Mouse (Mus musculus) kidney, postnatal 36 days (tissue): ENCODE results near the gene Foxc1.
A peak's percentile ranks its signal among the peaks of the same experiment; 100 is the strongest.

Experiments used
- DNase-seq, 2 experiments: peaks; one replicate each; pipeline ENCODE4 v3.0.0; 2021 to 2022; ENCODE audit warnings: mixed read lengths in 2 of 2

Gene Foxc1

DNA sequence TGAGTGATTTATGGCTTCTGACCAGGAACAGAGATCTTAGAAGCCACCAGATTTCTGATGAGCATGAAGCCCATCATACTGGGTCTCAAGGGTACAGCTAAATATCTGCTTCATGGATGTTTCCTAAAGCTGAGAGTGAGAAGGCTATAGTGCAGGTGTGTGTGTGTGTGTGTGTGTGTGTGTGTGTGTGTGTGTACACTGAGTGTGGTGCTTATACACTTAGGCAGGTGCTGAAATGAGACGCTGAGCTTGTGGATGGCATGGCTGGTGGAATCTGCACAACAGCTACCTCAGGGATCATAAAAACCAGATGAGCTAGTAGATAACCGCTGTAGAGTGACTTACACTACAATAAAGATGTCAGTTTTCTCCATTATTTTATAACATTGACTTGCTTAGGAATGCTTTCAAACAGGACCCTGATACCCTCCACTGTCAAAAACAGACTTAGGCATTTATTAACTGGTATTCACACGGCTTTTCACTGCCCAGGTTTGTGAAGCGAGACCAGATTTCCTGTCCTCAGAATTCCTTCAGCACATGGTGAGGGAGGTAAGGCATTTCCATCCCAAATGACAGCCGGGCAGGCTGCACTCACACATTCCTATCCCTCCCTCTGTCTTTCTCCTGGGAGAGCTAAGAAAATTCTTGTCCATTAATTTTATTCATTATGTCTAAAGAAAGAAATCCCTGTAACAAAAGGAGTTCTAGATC is 43.0 kb downstream of the Foxc1 start:
- DNase-seq: peak in 1 of 2 experiments; percentile 12

DNA sequence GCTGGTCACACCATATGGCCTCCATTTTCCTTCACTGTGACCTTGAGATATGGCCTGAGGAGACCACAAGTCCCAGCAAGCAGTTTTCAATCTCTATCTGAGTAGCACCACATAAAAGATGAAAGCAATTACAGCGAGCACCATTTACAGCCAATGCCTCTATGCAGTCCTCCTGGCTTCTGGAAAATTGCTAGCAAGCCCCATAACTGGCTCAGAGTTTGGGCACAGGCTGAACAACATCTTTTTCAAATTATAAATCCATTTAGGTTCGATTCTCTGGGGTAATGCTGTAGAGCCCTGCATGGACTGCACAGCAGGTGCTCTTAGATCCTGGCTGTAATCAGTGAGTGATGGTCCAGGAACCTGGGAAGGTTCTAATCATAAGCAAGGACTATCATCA is 47.1 kb downstream of the Foxc1 start:
- no peak for DNase-seq

DNA sequence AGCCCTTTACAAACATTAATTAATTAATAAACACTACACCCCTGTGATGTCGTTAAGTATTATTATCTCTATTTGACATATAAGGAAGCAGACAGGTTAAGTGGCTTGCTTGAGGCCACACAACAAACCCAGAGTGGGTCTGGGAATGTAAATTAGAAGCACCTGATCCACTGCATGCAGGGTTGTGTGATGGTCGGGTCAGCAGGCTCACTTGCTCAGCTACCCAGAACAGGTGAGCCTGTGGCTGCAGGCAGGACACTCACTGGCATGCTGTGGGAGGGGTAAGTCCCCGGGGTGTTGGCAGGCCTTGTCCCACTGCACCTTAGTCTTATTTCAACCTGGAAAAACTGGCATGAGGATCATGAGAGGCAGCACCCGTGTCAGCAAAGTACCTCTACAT is 47.6 kb downstream of the Foxc1 start:
- no peak for DNase-seq

DNA sequence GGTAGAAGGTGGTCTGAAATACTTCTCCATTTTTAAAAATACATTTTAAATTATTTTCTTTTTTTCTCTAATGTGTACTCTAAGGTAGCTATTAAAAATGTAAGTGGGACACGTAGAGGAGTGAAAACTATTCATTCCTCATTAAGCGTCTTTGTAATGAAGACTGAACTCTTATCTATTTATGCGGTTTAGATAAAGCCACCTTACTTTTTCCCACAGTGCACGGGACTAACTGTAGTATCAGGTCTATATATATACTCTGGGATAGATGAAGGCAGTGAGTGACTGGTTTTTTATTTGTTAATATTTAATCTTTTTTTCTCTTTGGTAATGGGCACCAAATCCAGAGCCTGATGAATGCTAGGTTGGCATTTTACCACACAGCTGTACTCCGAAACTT is 53.8 kb downstream of the Foxc1 start:
- DNase-seq: no peak
